Mouse (Mus musculus): Measurements from ENCODE around the gene Olfr201. TPM values are rescaled to one million over a fixed set of nuclear protein-coding genes. Genes with fewer than 3 reads are reported as not detected.

The Olfr201 gene
- polyA plus RNA-seq, 1 experiment from 2014 or later, result not detected

Other genes with a start within 250 kb of the Olfr201 start
- not detected in 2 replicates for gene Olfr186, start 242.3 kb downstream of the Olfr201 start, polyA plus RNA-seq (2016; fragmentation: Nextera tagmentation; extraction: Ambion mirVana)
- not detected in 2 replicates for gene Olfr187, start 232.9 kb downstream of the Olfr201 start, polyA plus RNA-seq (2016; fragmentation: Nextera tagmentation; extraction: Ambion mirVana)
- gene Olfr190, start 194.6 kb downstream of the Olfr201 start, polyA plus RNA-seq (2016; fragmentation: Nextera tagmentation; extraction: Ambion mirVana), result not detected in 2 replicates
- gene Olfr191, start 182.8 kb downstream of the Olfr201 start, polyA plus RNA-seq (2016; fragmentation: Nextera tagmentation; extraction: Ambion mirVana), result not detected in 2 replicates
- not detected in 2 replicates for gene Olfr193, start 160.8 kb downstream of the Olfr201 start, polyA plus RNA-seq (2016; fragmentation: Nextera tagmentation; extraction: Ambion mirVana)
- not detected in 2 replicates for gene Olfr194, start 151.6 kb downstream of the Olfr201 start, polyA plus RNA-seq (2016; fragmentation: Nextera tagmentation; extraction: Ambion mirVana)
- not detected in 2 replicates for gene Olfr195, start 125.6 kb downstream of the Olfr201 start, polyA plus RNA-seq (2016; fragmentation: Nextera tagmentation; extraction: Ambion mirVana)
- gene Olfr196, start 102.2 kb downstream of the Olfr201 start, polyA plus RNA-seq (2016; fragmentation: Nextera tagmentation; extraction: Ambion mirVana), result not detected in 2 replicates
- not detected in 2 replicates for gene Olfr198, start 69.1 kb downstream of the Olfr201 start, polyA plus RNA-seq (2016; fragmentation: Nextera tagmentation; extraction: Ambion mirVana)
- not detected in 2 replicates for gene Olfr199, start 52.9 kb downstream of the Olfr201 start, polyA plus RNA-seq (2016; fragmentation: Nextera tagmentation; extraction: Ambion mirVana)
- gene Olfr202, start 14.2 kb upstream of the Olfr201 start, polyA plus RNA-seq (2016; fragmentation: Nextera tagmentation; extraction: Ambion mirVana), result not detected in 2 replicates
- not detected in 2 replicates for gene Olfr203, start 26.2 kb upstream of the Olfr201 start, polyA plus RNA-seq (2016; fragmentation: Nextera tagmentation; extraction: Ambion mirVana)
- gene Olfr204, start 45.6 kb upstream of the Olfr201 start, polyA plus RNA-seq (2016; fragmentation: Nextera tagmentation; extraction: Ambion mirVana), result not detected in 2 replicates
- not detected in 2 replicates for gene Olfr205, start 58.5 kb upstream of the Olfr201 start, polyA plus RNA-seq (2016; fragmentation: Nextera tagmentation; extraction: Ambion mirVana)
- not detected in 2 replicates for gene Olfr206, start 76.6 kb upstream of the Olfr201 start, polyA plus RNA-seq (2016; fragmentation: Nextera tagmentation; extraction: Ambion mirVana)
- not detected in 2 replicates for gene Olfr209, start 91.4 kb upstream of the Olfr201 start, polyA plus RNA-seq (2016; fragmentation: Nextera tagmentation; extraction: Ambion mirVana)
- 0.06 TPM in 1 of 2 replicates, not detected in the other for gene Gabrr3, start 134.7 kb upstream of the Olfr201 start, polyA plus RNA-seq (2016; fragmentation: Nextera tagmentation; extraction: Ambion mirVana)
- 20.1 and 20.9 TPM in 2 replicates for gene Riox2, start 199.1 kb upstream of the Olfr201 start, polyA plus RNA-seq (2016; fragmentation: Nextera tagmentation; extraction: Ambion mirVana)

Measured in neural tube, embryonic 12.5 days (tissue).